8 mouse cellular contexts compared by ENCODE assay signal in genomic region chr1:134298636-134299411, GRCm38 (mm10). TPM values are rescaled to one million over a fixed set of nuclear protein-coding genes. Genes with fewer than 3 reads are reported as not detected.
DNase-seq lines count a peak whose midpoint lies in the region; ATAC-seq and TF ChIP-seq lines count a peak whose summit lies in the region.

No protein-coding gene starts in this region.

- TF ChIP-seq POLR2A in embryonic fibroblast, embryonic 13.5 days (IDR thresholded peaks at IDR 0.05; ENCODE audit: low read depth, low read length), result no peak

- TF ChIP-seq CTCF in gastrocnemius, adult 2 months (IDR thresholded peaks at IDR 0.05), result no peak
- TF ChIP-seq CTCF in embryonic fibroblast, embryonic 13.5 days (IDR thresholded peaks at IDR 0.05; ENCODE audit: borderline replicate concordance, insufficient read depth, low read length), result no peak
- no peak for TF ChIP-seq CTCF in liver, embryonic 14.5 days (IDR thresholded peaks at IDR 0.05; ENCODE audit: low read depth)

- 0 out of 2 replicates have a peak, but pooled peaks cover under 1% of the 10 kb centered on the region for H3K36me3 ChIP-seq in hindbrain, embryonic 10.5 days
- H3K36me3 ChIP-seq in liver, embryonic 14.5 days (replicated peaks; ENCODE audit: control insufficient read depth, insufficient read depth, low read depth), result no peaks in the 10 kb centered on the region
- no peaks in the 10 kb centered on the region for H3K36me3 ChIP-seq in neural tube, embryonic 14.5 days (ENCODE audit: control insufficient read depth, insufficient read depth, low read length)

- H3K27me3 ChIP-seq in hindbrain, embryonic 10.5 days (ENCODE audit: insufficient read depth, poor library complexity, severe bottlenecking), result peaks cover 51% of the 10 kb centered on the region
- H3K27me3 ChIP-seq in liver, embryonic 14.5 days (ENCODE audit: control insufficient read depth, insufficient read depth, low read length), result peaks cover 28% of the 10 kb centered on the region
- peaks cover 11% of the 10 kb centered on the region for H3K27me3 ChIP-seq in neural tube, embryonic 14.5 days (ENCODE audit: control insufficient read depth, insufficient read depth, low read length)

- DNase-seq in gastrocnemius, adult 2 months, result peak; percentile 66
- no peak for DNase-seq in gastrocnemius, postnatal 36 days
- DNase-seq in adrenal gland, postnatal 10 days, result peak; percentile 49
- DNase-seq in hindbrain, embryonic 10.5 days (ENCODE audit: low spot score), result peak; percentile 64
- no peak for DNase-seq in liver, embryonic 14.5 days (ENCODE audit: low read depth in 3 of 3, low spot score in 3 of 3)
- DNase-seq in spleen, postnatal 14 days (ENCODE audit: low spot score in 2 of 2), result no peak

- intact Hi-C loops in gastrocnemius, adult 2 months (cut with DNase I), result no loop called here
- intact Hi-C loops in gastrocnemius, postnatal 36 days (cut with DNase I), result no loop called here

- H3K4me1 ChIP-seq in embryonic fibroblast, embryonic 13.5 days (ENCODE audit: control insufficient read depth, insufficient read depth, low read length), result no peaks in the 10 kb centered on the region
- H3K4me1 ChIP-seq in hindbrain, embryonic 10.5 days (replicated peaks), result peaks cover 37% of the 10 kb centered on the region
- H3K4me1 ChIP-seq in liver, embryonic 14.5 days (replicated peaks; ENCODE audit: control insufficient read depth in 2 of 2, insufficient read depth in 2 of 2, low read length in 1 of 2), result peaks cover 0 to 10% of the 10 kb centered on the region in 2 experiments; a peak in 1 of 4 replicates
- peaks cover 11% of the 10 kb centered on the region; the same call in 1 of the 2 replicates for H3K4me1 ChIP-seq in neural tube, embryonic 14.5 days (ENCODE audit: control insufficient read depth, insufficient read depth, low read length)

- ATAC-seq in liver, embryonic 14.5 days (ENCODE audit: insufficient read depth), result no peak
- peak; percentile 72; the same call in 1 of the 2 replicates for ATAC-seq in neural tube, embryonic 14.5 days (ENCODE audit: low read depth)

- WGBS in hindbrain, embryonic 10.5 days, result 5% methylated on average over 59 of the region's 59 CpGs
- 3% methylated on average over 45 of the region's 59 CpGs for WGBS in liver, embryonic 14.5 days (ENCODE audit: insufficient replicate concordance)
- WGBS in neural tube, embryonic 14.5 days, result 7% methylated on average over 35 of the region's 59 CpGs

- no peaks in the 10 kb centered on the region; the same call in 1 of the 2 replicates for H3K9me3 ChIP-seq in hindbrain, embryonic 10.5 days
- H3K9me3 ChIP-seq in liver, embryonic 14.5 days (ENCODE audit: control insufficient read depth, low read length), result no peaks in the 10 kb centered on the region
- no peaks in the 10 kb centered on the region for H3K9me3 ChIP-seq in neural tube, embryonic 14.5 days (ENCODE audit: control insufficient read depth, low read length)

- TF ChIP-seq EP300 in liver, embryonic 14.5 days (IDR thresholded peaks at IDR 0.05; ENCODE audit: low read depth), result no peak

- no peak overlapping the region for H3K9ac ChIP-seq in liver, embryonic 14.5 days (replicated peaks)
- peak overlapping the region; percentile 17 for H3K9ac ChIP-seq in neural tube, embryonic 14.5 days (replicated peaks; ENCODE audit: low read depth, low read length)

- peak overlapping the region; percentile 59 for H3K4me2 ChIP-seq in liver, embryonic 14.5 days (ENCODE audit: low read depth)
- H3K4me2 ChIP-seq in neural tube, embryonic 14.5 days (ENCODE audit: low read depth, low read length), result peak overlapping the region; percentile 75

- peak overlapping the region; percentile 84 for H3K27ac ChIP-seq in gastrocnemius, adult 2 months
- H3K27ac ChIP-seq in embryonic fibroblast, embryonic 13.5 days (ENCODE audit: insufficient read depth, low read length), result no peak overlapping the region
- H3K27ac ChIP-seq in hindbrain, embryonic 10.5 days, result peak overlapping the region; percentile 86
- H3K27ac ChIP-seq in liver, embryonic 14.5 days, result no peak overlapping the region
- H3K27ac ChIP-seq in neural tube, embryonic 14.5 days (ENCODE audit: low read depth, low read length), result no peak overlapping the region

- peak overlapping the region; percentile 84 for H3K4me3 ChIP-seq in gastrocnemius, adult 2 months
- peak overlapping the region; percentile 37 for H3K4me3 ChIP-seq in embryonic fibroblast, embryonic 13.5 days (ENCODE audit: insufficient read depth, low read length)
- H3K4me3 ChIP-seq in hindbrain, embryonic 10.5 days, result peak overlapping the region; percentile 68
- H3K4me3 ChIP-seq in liver, embryonic 14.5 days (ENCODE audit: insufficient read depth in 1 of 2, low read depth in 2 of 2, low read length in 2 of 2), result peak overlapping the region; percentile 13 to 37
- H3K4me3 ChIP-seq in neural tube, embryonic 14.5 days (ENCODE audit: low read depth, low read length), result peak overlapping the region; percentile 29

RNA-seq across cellular contexts. Expression of gene Myog, which starts 9.0 kb away (rescaled TPM):
- total RNA-seq in gastrocnemius, adult 2 months (2021), result 10 to 100 TPM; 11.6 to 34.5 TPM
- total RNA-seq in gastrocnemius, postnatal 36 days (2021), result 10 to 100 TPM; 20.1 to 20.9 TPM
- total RNA-seq in adrenal gland, postnatal 10 days (2021), result 1 to 10 TPM; 2.0 to 9.6 TPM
- not detected in 2 replicates for polyA plus RNA-seq in embryonic fibroblast, embryonic 13.5 days (2011; ENCODE audit: insufficient read length, low read depth, missing spikeins)
- polyA plus RNA-seq in hindbrain, embryonic 10.5 days (2016; fragmentation: Nextera tagmentation; extraction: Ambion mirVana), result 0.14 and 0.33 TPM in 2 replicates
- 0.06 and 0.09 TPM in 2 replicates for polyA plus RNA-seq in liver, embryonic 14.5 days (2012; rRNA removed)
- polyA plus RNA-seq in liver, embryonic 14.5 days (2014; fragmentation: Nextera tagmentation; extraction: Ambion mirVana), result not detected in 2 replicates
- polyA plus RNA-seq in neural tube, embryonic 14.5 days (2014; fragmentation: Nextera tagmentation; extraction: Ambion mirVana), result 0.76 and 0.80 TPM in 2 replicates

RNA-seq across cellular contexts. Expression of gene Ppfia4, which starts 33.9 kb away (rescaled TPM):
- total RNA-seq in gastrocnemius, adult 2 months (2021), result under 1 TPM; 0.42 to 0.46 TPM
- 1 to 10 TPM in 1 of 2 experiments, under 1 TPM in 1; 0.99 to 1.2 TPM for total RNA-seq in gastrocnemius, postnatal 36 days (2021)
- 1 to 10 TPM; 1.5 to 3.0 TPM for total RNA-seq in adrenal gland, postnatal 10 days (2021)
- 1.2 and 1.4 TPM in 2 replicates for polyA plus RNA-seq in embryonic fibroblast, embryonic 13.5 days (2011; ENCODE audit: insufficient read length, low read depth, missing spikeins)
- polyA plus RNA-seq in hindbrain, embryonic 10.5 days (2016; fragmentation: Nextera tagmentation; extraction: Ambion mirVana), result 3.2 and 4.1 TPM in 2 replicates
- polyA plus RNA-seq in liver, embryonic 14.5 days (2012; rRNA removed), result 1.2 TPM in 2 replicates
- 1.1 and 1.8 TPM in 2 replicates for polyA plus RNA-seq in liver, embryonic 14.5 days (2014; fragmentation: Nextera tagmentation; extraction: Ambion mirVana)
- 22.4 and 24.2 TPM in 2 replicates for polyA plus RNA-seq in neural tube, embryonic 14.5 days (2014; fragmentation: Nextera tagmentation; extraction: Ambion mirVana)

Comparison
In these comparisons a context has a peak if more than half of its experiments do, and no peak if none do; other contexts are left out.
1. DNase-seq: peak in gastrocnemius, adult 2 months (single experiment), adrenal gland, postnatal 10 days (single experiment) and hindbrain, embryonic 10.5 days (single experiment); none in gastrocnemius, postnatal 36 days (0 of 2), liver, embryonic 14.5 days (0 of 3) and spleen, postnatal 14 days (0 of 2).
2. H3K27ac ChIP-seq: peak in gastrocnemius, adult 2 months (single experiment) and hindbrain, embryonic 10.5 days (single experiment); none in embryonic fibroblast, embryonic 13.5 days (single experiment), liver, embryonic 14.5 days (single experiment) and neural tube, embryonic 14.5 days (single experiment).
3. H3K4me3 ChIP-seq: peak in every context shown above with its lines; median percentile 84 in gastrocnemius, adult 2 months; 68 in hindbrain, embryonic 10.5 days; 37 in embryonic fibroblast, embryonic 13.5 days; 29 in neural tube, embryonic 14.5 days; 25 in liver, embryonic 14.5 days.